Mouse (Mus musculus) lung, adult 2 months (tissue): ENCODE measurements at regions not wholly inside any gene's neighbourhood (a gene's known extent, or its start where the extent isn't known, plus 50 kb on each side); places are given as distances from the start of the nearest gene placed in this dataset.

Source experiments
- CTCF ChIP-seq: fragments of 200-500 bp; IDR thresholded peaks from 2 replicates; pipeline ENCODE4 v1.5.1; 2011; ENCODE audit warnings: mild to moderate bottlenecking, low read length, control low read depth; ENCODE audit not compliant: insufficient read depth
- POLR2A ChIP-seq: fragments of 200-500 bp; IDR thresholded peaks from 2 replicates; pipeline ENCODE4 v1.6.1; 2011; ENCODE audit warnings: low read depth, mild to moderate bottlenecking, control low read depth, low read length, borderline replicate concordance; ENCODE audit errors: extremely low read depth

GRCm38 (mm10) chr12:58425961-58426360, 156.9 kb upstream of the Clec14a start:
- no peak for TF ChIP-seq CTCF
- no peak for TF ChIP-seq POLR2A
